ENCODE assay signal across 12 mouse cellular contexts in genomic region chr1:179863420-179863819, GRCm38 (mm10). TPM values are rescaled to one million over a fixed set of nuclear protein-coding genes. Genes with fewer than 3 reads are reported as not detected.
DNase-seq lines count a peak whose midpoint lies in the region; ATAC-seq lines count a peak whose summit lies in the region.
"Had no signal": no experiment of that assay in that cellular context is flagged by ENCODE, and none has a peak within 500 bp of the region (broad histone marks: within the 10 kb centered on the region; RNA-seq: fewer than 3 reads in every experiment).

No protein-coding gene starts in this region.

- no peaks in the 10 kb centered on the region for H3K27me3 ChIP-seq in heart, embryonic 11.5 days (ENCODE audit: control insufficient read depth, insufficient read depth, low read length)
- H3K27me3 ChIP-seq in midbrain, embryonic 11.5 days (ENCODE audit: control insufficient read depth, insufficient read depth, low read length), result no peaks in the 10 kb centered on the region
- H3K27me3 ChIP-seq in midbrain, embryonic 16.5 days (ENCODE audit: control insufficient read depth, insufficient read depth, low read depth, low read length), result no peaks in the 10 kb centered on the region
- no peaks in the 10 kb centered on the region for H3K27me3 ChIP-seq in heart, embryonic 13.5 days (replicated peaks)
- H3K27me3 ChIP-seq: intestine, embryonic 15.5 days; limb, embryonic 13.5 days; midbrain, embryonic 15.5 days had no signal

- H3K27ac ChIP-seq in heart, embryonic 11.5 days (ENCODE audit: low read depth, low read length), result no peak overlapping the region
- no peak overlapping the region for H3K27ac ChIP-seq in midbrain, embryonic 11.5 days (ENCODE audit: low read depth, low read length)
- no peak overlapping the region for H3K27ac ChIP-seq in midbrain, embryonic 16.5 days (ENCODE audit: low read length)
- H3K27ac ChIP-seq in heart, embryonic 13.5 days (replicated peaks), result no peak overlapping the region
- H3K27ac ChIP-seq: embryonic facial prominence, embryonic 10.5 days; intestine, embryonic 15.5 days; limb, embryonic 13.5 days; midbrain, embryonic 15.5 days had no signal

- no peak for ATAC-seq in heart, embryonic 11.5 days (replicated peaks; ENCODE audit: insufficient number of reproducible peaks, low FRiP score, low TSS enrichment)
- ATAC-seq in midbrain, embryonic 11.5 days (ENCODE audit: low FRiP score), result no peak
- no peak for ATAC-seq in midbrain, embryonic 16.5 days
- ATAC-seq in heart, embryonic 13.5 days (ENCODE audit: extremely low read depth, insufficient number of reproducible peaks, low FRiP score, low TSS enrichment), result peak; percentile 37; the same call in 1 of the 2 replicates
- no peak for ATAC-seq in erythroblast, adult 5-6 weeks (replicated peaks; ENCODE audit: low FRiP score, poor library complexity, severe bottlenecking)
- ATAC-seq: intestine, embryonic 15.5 days; midbrain, embryonic 15.5 days had no signal

- peaks cover 12% of the 10 kb centered on the region for H3K4me1 ChIP-seq in heart, embryonic 11.5 days (ENCODE audit: control insufficient read depth, insufficient read depth, low read length)
- H3K4me1 ChIP-seq in midbrain, embryonic 11.5 days (ENCODE audit: control insufficient read depth, insufficient read depth, low read length), result no peaks in the 10 kb centered on the region
- no peaks in the 10 kb centered on the region for H3K4me1 ChIP-seq in midbrain, embryonic 16.5 days (ENCODE audit: control insufficient read depth, insufficient read depth, low read length)
- peaks cover 19% of the 10 kb centered on the region for H3K4me1 ChIP-seq in heart, embryonic 13.5 days
- H3K4me1 ChIP-seq: midbrain, embryonic 15.5 days had no signal

- H3K9me3 ChIP-seq in heart, embryonic 11.5 days (replicated peaks; ENCODE audit: control insufficient read depth, low read length), result no peaks in the 10 kb centered on the region
- no peaks in the 10 kb centered on the region for H3K9me3 ChIP-seq in midbrain, embryonic 11.5 days (ENCODE audit: control insufficient read depth, low read length)
- no peaks in the 10 kb centered on the region for H3K9me3 ChIP-seq in midbrain, embryonic 16.5 days (replicated peaks; ENCODE audit: control insufficient read depth, low read length, poor library complexity, severe bottlenecking)
- no peaks in the 10 kb centered on the region for H3K9me3 ChIP-seq in heart, embryonic 13.5 days
- H3K9me3 ChIP-seq: embryonic facial prominence, embryonic 10.5 days; intestine, embryonic 15.5 days; limb, embryonic 13.5 days; midbrain, embryonic 15.5 days had no signal

- H3K4me3 ChIP-seq in heart, embryonic 11.5 days (ENCODE audit: low read depth, low read length), result no peak overlapping the region
- no peak overlapping the region for H3K4me3 ChIP-seq in midbrain, embryonic 11.5 days (ENCODE audit: low read depth, low read length)
- no peak overlapping the region for H3K4me3 ChIP-seq in midbrain, embryonic 16.5 days (ENCODE audit: low read depth, low read length)
- H3K4me3 ChIP-seq in heart, embryonic 13.5 days, result no peak overlapping the region
- H3K4me3 ChIP-seq: embryonic facial prominence, embryonic 10.5 days; intestine, embryonic 15.5 days; limb, embryonic 13.5 days; midbrain, embryonic 15.5 days had no signal

- H3K9ac ChIP-seq in heart, embryonic 11.5 days (ENCODE audit: low read depth, low read length), result no peak overlapping the region
- no peak overlapping the region for H3K9ac ChIP-seq in midbrain, embryonic 11.5 days (ENCODE audit: low read length)
- no peak overlapping the region for H3K9ac ChIP-seq in midbrain, embryonic 16.5 days (ENCODE audit: low read depth, low read length)
- no peak overlapping the region for H3K9ac ChIP-seq in heart, embryonic 13.5 days
- H3K9ac ChIP-seq: intestine, embryonic 15.5 days; limb, embryonic 13.5 days; midbrain, embryonic 15.5 days had no signal

- no peak overlapping the region for H3K4me2 ChIP-seq in heart, embryonic 11.5 days
- H3K4me2 ChIP-seq in midbrain, embryonic 11.5 days, result no peak overlapping the region
- no peak overlapping the region for H3K4me2 ChIP-seq in midbrain, embryonic 16.5 days (ENCODE audit: low read length)
- H3K4me2 ChIP-seq in heart, embryonic 13.5 days, result no peak overlapping the region
- H3K4me2 ChIP-seq: intestine, embryonic 15.5 days; limb, embryonic 13.5 days; midbrain, embryonic 15.5 days had no signal

- WGBS in heart, embryonic 11.5 days (ENCODE audit: insufficient replicate concordance), result 45% methylated on average over 4 of the region's 4 CpGs
- 69% methylated on average over 4 of the region's 4 CpGs for WGBS in midbrain, embryonic 11.5 days
- 45% methylated on average over 4 of the region's 4 CpGs for WGBS in midbrain, embryonic 16.5 days
- WGBS in heart, embryonic 13.5 days, result 67% methylated on average over 4 of the region's 4 CpGs

- DNase-seq in heart, adult 11 months, result peak; percentile 98
- DNase-seq in midbrain, embryonic 11.5 days (ENCODE audit: low spot score, missing footprints), result peak; percentile 70
- peak; percentile 67 for DNase-seq in telencephalon, adult 2 months (ENCODE audit: low read depth, low spot score)
- no peak for DNase-seq in yolk sac, embryonic 10.5 days (ENCODE audit: low spot score)

- no peaks in the 10 kb centered on the region for H3K36me3 ChIP-seq in heart, embryonic 11.5 days (ENCODE audit: control insufficient read depth, insufficient read depth, low read length)
- no peaks in the 10 kb centered on the region for H3K36me3 ChIP-seq in midbrain, embryonic 11.5 days (ENCODE audit: control insufficient read depth, insufficient read depth, low read length)
- no peaks in the 10 kb centered on the region for H3K36me3 ChIP-seq in midbrain, embryonic 16.5 days (ENCODE audit: control insufficient read depth, insufficient read depth, low read length)
- H3K36me3 ChIP-seq in heart, embryonic 13.5 days, result no peaks in the 10 kb centered on the region
- H3K36me3 ChIP-seq: embryonic facial prominence, embryonic 10.5 days; intestine, embryonic 15.5 days; limb, embryonic 13.5 days; midbrain, embryonic 15.5 days had no signal

RNA-seq across cellular contexts. Expression of gene Ahctf1, which starts 59.9 kb away (rescaled TPM):
- 24.2 and 27.0 TPM in 2 replicates for polyA plus RNA-seq in heart, embryonic 11.5 days (2014; fragmentation: Nextera tagmentation; extraction: Ambion mirVana)
- 32.9 and 35.1 TPM in 2 replicates for polyA plus RNA-seq in midbrain, embryonic 11.5 days (2014; fragmentation: Nextera tagmentation; extraction: Ambion mirVana)
- polyA plus RNA-seq in midbrain, embryonic 16.5 days (2015; fragmentation: Nextera tagmentation; extraction: Ambion mirVana), result 15.3 and 16.0 TPM in 2 replicates
- 14.7 and 15.9 TPM in 2 replicates for polyA plus RNA-seq in heart, embryonic 13.5 days (2015; fragmentation: Nextera tagmentation; extraction: Ambion mirVana)
- total RNA-seq in erythroblast, adult 5-6 weeks (2015; ENCODE audit: low replicate concordance), result 51.4 and 69.0 TPM in 2 replicates
- 53.7 and 67.2 TPM in 2 replicates for total RNA-seq in erythroblast, adult 5-6 weeks (2017; ENCODE audit: low replicate concordance)
